ENCODE assay signal across 11 mouse cellular contexts in genomic region chr6:71555507-71555951, GRCm38 (mm10). TPM values are rescaled to one million over a fixed set of nuclear protein-coding genes. Genes with fewer than 3 reads are reported as not detected.
DNase-seq lines count a peak whose midpoint lies in the region; ATAC-seq and TF ChIP-seq lines count a peak whose summit lies in the region.
"Had no signal": no experiment of that assay in that cellular context is flagged by ENCODE, and none has a peak within 500 bp of the region (broad histone marks: within the 10 kb centered on the region; RNA-seq: fewer than 3 reads in every experiment).

No protein-coding gene starts in this region.

- WGBS in heart, adult 2 months: 47% methylated on average over 2 of the region's 2 CpGs
- 58% methylated on average over 2 of the region's 2 CpGs for WGBS in liver, embryonic 15.5 days (ENCODE audit: insufficient replicate concordance)
- WGBS in hindbrain, embryonic 12.5 days: 93% methylated on average over 2 of the region's 2 CpGs

- peak; percentile 10 for DNase-seq in gastrocnemius, adult 18-20 months (ENCODE audit: low spot score)
- no peak for DNase-seq in gastrocnemius, postnatal 4 days (ENCODE audit: low spot score in 2 of 2)
- DNase-seq in MN1 (ENCODE audit: low spot score): peak; percentile 16
- peak; percentile 28 to 56 for DNase-seq in heart, adult 2 months
- no peak for DNase-seq in right cerebral cortex, postnatal 10 days (ENCODE audit: low spot score in 2 of 2)
- no peak for DNase-seq in embryo, embryonic 9.5 days (ENCODE audit: extremely low spot score)

- TF ChIP-seq CTCF in heart, adult 2 months (IDR thresholded peaks at IDR 0.05): no peak

- no peak overlapping the region for H3K9ac ChIP-seq in heart, adult 2 months (ENCODE audit: low read depth, low read length)
- H3K9ac ChIP-seq in liver, embryonic 15.5 days: no peak overlapping the region
- no peak overlapping the region for H3K9ac ChIP-seq in hindbrain, embryonic 12.5 days
- H3K9ac ChIP-seq: embryonic facial prominence, embryonic 12.5 days had no signal

- intact Hi-C loops in heart, adult 2 months (cut with DNase I): no loop called here

- H3K27me3 ChIP-seq in heart, adult 2 months (ENCODE audit: control insufficient read depth, insufficient read depth, low read length): no peaks in the 10 kb centered on the region
- H3K27me3 ChIP-seq in liver, embryonic 15.5 days: no peaks in the 10 kb centered on the region
- H3K27me3 ChIP-seq in hindbrain, embryonic 12.5 days: no peaks in the 10 kb centered on the region
- H3K27me3 ChIP-seq: CH12.LX; embryonic facial prominence, embryonic 12.5 days had no signal

- H3K27ac ChIP-seq in heart, adult 2 months: no peak overlapping the region; the same call in 1 of the 2 replicates
- no peak overlapping the region for H3K27ac ChIP-seq in liver, embryonic 15.5 days (replicated peaks)
- no peak overlapping the region for H3K27ac ChIP-seq in hindbrain, embryonic 12.5 days
- H3K27ac ChIP-seq: embryonic facial prominence, embryonic 12.5 days had no signal

- no peak overlapping the region for H3K4me2 ChIP-seq in liver, embryonic 15.5 days
- no peak overlapping the region for H3K4me2 ChIP-seq in hindbrain, embryonic 12.5 days (replicated peaks)
- H3K4me2 ChIP-seq: embryonic facial prominence, embryonic 12.5 days; midbrain, embryonic 11.5 days had no signal

- 0 out of 2 replicates have a peak, but pooled peaks have one; percentile 22 for ATAC-seq in liver, embryonic 15.5 days (ENCODE audit: insufficient read depth)
- ATAC-seq in hindbrain, embryonic 12.5 days (ENCODE audit: low FRiP score): no peak

- no peak for TF ChIP-seq POLR2A in heart, adult 2 months (IDR thresholded peaks at IDR 0.05; ENCODE audit: insufficient read depth, low read depth, low read length)

- no peaks in the 10 kb centered on the region for H3K9me3 ChIP-seq in liver, embryonic 15.5 days (replicated peaks)
- H3K9me3 ChIP-seq in hindbrain, embryonic 12.5 days (replicated peaks): no peaks in the 10 kb centered on the region
- H3K9me3 ChIP-seq: embryonic facial prominence, embryonic 12.5 days had no signal

- TF ChIP-seq EP300 in heart, adult 2 months (IDR thresholded peaks at IDR 0.05; ENCODE audit: insufficient read depth, low read depth, low read length): 0 out of 2 replicates have a peak, but pooled peaks have one; percentile 48

- H3K4me1 ChIP-seq in heart, adult 2 months (ENCODE audit: control insufficient read depth, insufficient read depth, low read length): peaks cover 3% of the 10 kb centered on the region
- H3K4me1 ChIP-seq in liver, embryonic 15.5 days (replicated peaks): peaks cover 3% of the 10 kb centered on the region; the same call in 1 of the 2 replicates
- no peaks in the 10 kb centered on the region for H3K4me1 ChIP-seq in hindbrain, embryonic 12.5 days
- H3K4me1 ChIP-seq: embryonic facial prominence, embryonic 12.5 days had no signal

- peaks cover 4% of the 10 kb centered on the region for H3K36me3 ChIP-seq in heart, adult 2 months (ENCODE audit: control insufficient read depth, insufficient read depth, low read length)
- H3K36me3 ChIP-seq in liver, embryonic 15.5 days (replicated peaks): peaks cover 9% of the 10 kb centered on the region
- peaks cover 5% of the 10 kb centered on the region; the same call in 1 of the 2 replicates for H3K36me3 ChIP-seq in hindbrain, embryonic 12.5 days

- H3K4me3 ChIP-seq in heart, adult 2 months: no peak overlapping the region
- H3K4me3 ChIP-seq in liver, embryonic 15.5 days (replicated peaks): no peak overlapping the region
- no peak overlapping the region for H3K4me3 ChIP-seq in hindbrain, embryonic 12.5 days
- H3K4me3 ChIP-seq: embryonic facial prominence, embryonic 12.5 days had no signal

- no peaks in the 10 kb centered on the region; the same call in 1 of the 2 replicates for H3K79me2 ChIP-seq in heart, adult 2 months (replicated peaks; ENCODE audit: control insufficient read depth, insufficient read depth, low read length)

RNA-seq across cellular contexts. Expression of gene Chmp3, which starts 11.9 kb away (rescaled TPM):
- 10 to 100 TPM; 40.7 to 43.3 TPM for total RNA-seq in gastrocnemius, adult 18-20 months (2021)
- 10 to 100 TPM; 53.4 to 61.3 TPM for total RNA-seq in gastrocnemius, postnatal 4 days (2021)
- 10 to 100 TPM; 45.7 to 59.0 TPM for total RNA-seq in heart, adult 2 months (2021)
- 34.4 and 56.7 TPM in 2 replicates for polyA plus RNA-seq in heart, adult 2 months (2012; rRNA removed)
- polyA plus RNA-seq in liver, embryonic 15.5 days (2015; fragmentation: Nextera tagmentation; extraction: Ambion mirVana): 28.8 and 31.0 TPM in 2 replicates
- polyA plus RNA-seq in hindbrain, embryonic 12.5 days (2016; fragmentation: Nextera tagmentation; extraction: Ambion mirVana): 49.3 and 53.4 TPM in 2 replicates

Comparison
In these comparisons a context has a peak if more than half of its experiments do, and no peak if none do; other contexts are left out.
1. DNase-seq: peak in gastrocnemius, adult 18-20 months (single experiment), MN1 (single experiment) and heart, adult 2 months (2 of 2); none in gastrocnemius, postnatal 4 days (0 of 2), right cerebral cortex, postnatal 10 days (0 of 2) and embryo, embryonic 9.5 days (single experiment).